Mouse (Mus musculus) heart, embryonic 10.5 days (tissue): ENCODE measurements around the gene Wdr38. TPM values are rescaled to one million over a fixed set of nuclear protein-coding genes. Genes with fewer than 3 reads are reported as not detected.
A peak's percentile ranks its signal among the peaks of the same experiment; 100 is the strongest.

Experiments
- DNase-seq: peaks from one replicate; pipeline ENCODE4 v3.0.0-alpha.2; 2017; ENCODE audit warnings: low spot score
- H3K27ac ChIP-seq: fragments of 300-500 bp; sonication (generic); 2 replicates; pipeline ENCODE4 v1.5.1; 2016; ENCODE audit warnings: mild to moderate bottlenecking
- H3K27me3 ChIP-seq: fragments of 300-500 bp; sonication (generic); 2 replicates; pipeline ENCODE4 v1.6.1; 2016; ENCODE audit warnings: mild to moderate bottlenecking; ENCODE audit not compliant: poor library complexity, insufficient read depth, severe bottlenecking
- H3K36me3 ChIP-seq: fragments of 300-500 bp; sonication (generic); 2 replicates; pipeline ENCODE4 v1.6.1; 2016; ENCODE audit warnings: mild to moderate bottlenecking, moderate library complexity
- H3K4me1 ChIP-seq: fragments of 300-500 bp; sonication (generic); 2 replicates; pipeline ENCODE4 v1.6.1; 2016; ENCODE audit warnings: mild to moderate bottlenecking
- H3K4me3 ChIP-seq: fragments of 300-500 bp; sonication (generic); 2 replicates; pipeline ENCODE4 v1.5.1; 2016; ENCODE audit warnings: mild to moderate bottlenecking, moderate library complexity
- H3K9me3 ChIP-seq: fragments of 300-500 bp; sonication (generic); 2 replicates; pipeline ENCODE4 v1.6.1; 2016; ENCODE audit warnings: mild to moderate bottlenecking, moderate library complexity
- WGBS: fragments of 180-500 bp; shearing (Covaris S2); methylation state at CpG from one replicate; pipeline ENCODE4 v1.1.7; 2016; 5-methylcytosine and 5-hydroxymethylcytosine counted together
- polyA plus RNA-seq: library from polyadenylated mRNA; unstranded; fragments of >200 nt; fragmentation: Nextera tagmentation; extraction: Ambion mirVana; gene quantifications from 2 replicates; pipeline ENCODE4 v1.2.1, GENCODE M21; 2016

The Wdr38 gene
- polyA plus RNA-seq, 1 experiment from 2014 or later = 1.4 TPM

DNA sequence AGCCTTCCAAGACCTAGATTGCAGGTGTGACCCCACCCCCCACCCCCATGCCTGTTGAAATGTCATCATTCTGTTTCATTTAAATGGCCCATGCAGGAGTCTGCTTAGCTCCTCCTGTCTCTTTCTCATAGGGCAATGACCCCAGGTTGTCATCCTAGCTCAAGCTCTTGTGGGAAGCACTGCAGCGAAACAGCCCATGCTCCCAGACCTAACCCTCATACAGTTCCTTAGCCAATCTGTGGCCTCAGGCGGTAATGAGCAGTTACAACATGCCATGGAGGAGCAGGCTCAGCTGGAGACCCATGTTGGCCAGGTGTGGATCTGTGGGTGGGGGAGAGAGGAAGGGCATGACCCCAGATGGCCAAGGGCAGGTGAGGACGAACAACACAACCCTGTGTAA, 22.1 kb upstream of the Wdr38 start:
- DNase-seq = no peak
- no peaks in the 10 kb centered on the region for H3K36me3 ChIP-seq
- 0 out of 2 replicates have a peak, but pooled peaks cover 5% of the 10 kb centered on the region for H3K27me3 ChIP-seq
- H3K9me3 ChIP-seq = no peaks in the 10 kb centered on the region
- H3K4me3 ChIP-seq = no peak overlapping the region
- WGBS = 77% methylated on average over 3 of the region's 3 CpGs
- 0 out of 2 replicates have a peak, but pooled peaks cover 4% of the 10 kb centered on the region for H3K4me1 ChIP-seq
- no peak overlapping the region for H3K27ac ChIP-seq

DNA sequence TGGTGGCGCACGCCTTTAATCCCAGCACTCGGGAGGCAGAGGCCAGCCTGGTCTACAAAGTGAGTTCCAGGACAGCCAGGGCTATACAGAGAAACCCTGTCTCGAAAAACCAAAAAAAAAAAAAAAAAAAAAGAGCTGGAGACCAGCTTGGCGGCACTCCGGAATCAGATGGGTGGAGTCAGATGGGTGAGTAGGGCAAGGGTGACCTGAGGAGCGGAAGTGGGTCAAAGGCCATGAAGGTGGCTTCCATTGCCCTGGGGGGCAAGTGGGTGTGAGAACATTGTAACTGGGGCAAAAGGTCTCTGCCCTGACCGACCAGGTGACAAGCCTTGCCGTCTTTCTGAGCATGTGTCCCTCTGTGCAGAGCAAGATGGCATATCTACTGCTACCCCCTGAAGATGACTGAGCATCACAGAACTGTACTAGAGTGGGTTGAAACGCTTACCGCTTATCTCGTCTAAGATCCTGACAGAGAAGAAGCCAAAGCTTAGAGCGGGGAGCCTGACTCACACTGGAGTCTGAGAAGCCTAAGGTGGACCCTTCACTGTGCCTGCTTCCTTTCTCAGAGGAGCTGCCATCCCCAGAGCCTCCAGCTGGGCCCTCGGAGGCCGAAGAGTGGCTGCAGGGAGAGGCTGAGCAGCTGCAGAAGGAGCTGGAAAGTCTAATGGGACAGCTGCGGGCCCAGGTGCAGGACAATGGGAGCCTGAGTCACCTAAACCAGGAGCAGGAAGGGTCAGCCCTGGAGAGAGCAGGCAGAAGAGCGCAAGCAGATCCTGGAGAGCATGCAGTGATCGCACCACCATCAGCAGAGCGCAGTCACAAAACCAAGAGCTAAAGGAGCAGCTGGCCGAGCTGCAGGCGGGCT, 21.1 kb upstream of the Wdr38 start:
- 76% methylated on average over 21 of the region's 21 CpGs for WGBS
- Histone ChIP-seq H3K9me3 (no peaks in the 10 kb centered on the region), H3K4me1 (0 out of 2 replicates have a peak, but pooled peaks cover 4% of the 10 kb centered on the region), H3K4me3 (no peak overlapping the region), H3K27me3 (0 out of 2 replicates have a peak, but pooled peaks cover 5% of the 10 kb centered on the region), H3K27ac (peak overlapping the region; percentile 56; the same call in 1 of the 2 replicates), H3K36me3 (no peaks in the 10 kb centered on the region)
- no peak for DNase-seq

DNA sequence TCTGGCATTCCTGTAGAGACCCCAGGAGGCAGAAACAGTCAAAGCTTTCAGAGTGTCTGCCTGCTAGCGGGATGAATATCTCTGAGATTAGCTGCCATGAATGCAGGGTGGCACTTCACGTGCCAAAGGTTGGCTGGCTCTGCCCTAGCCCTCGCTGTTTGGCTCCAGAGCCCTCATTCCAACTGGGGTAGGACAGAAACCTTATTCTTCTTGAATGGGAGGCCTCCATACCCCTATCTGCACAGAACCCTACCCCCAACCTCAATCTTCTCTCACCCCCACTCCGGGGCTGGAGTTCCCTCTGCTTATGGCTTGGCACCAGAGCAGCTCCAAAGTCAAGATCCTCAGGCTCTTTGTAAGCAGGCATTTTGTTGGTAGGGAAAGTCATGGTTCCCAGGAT, 19.4 kb upstream of the Wdr38 start:
- Histone ChIP-seq H3K36me3 (no peaks in the 10 kb centered on the region), H3K4me3 (no peak overlapping the region), H3K27me3 (0 out of 2 replicates have a peak, but pooled peaks cover 5% of the 10 kb centered on the region), H3K9me3 (no peaks in the 10 kb centered on the region), H3K4me1 (0 out of 2 replicates have a peak, but pooled peaks cover 4% of the 10 kb centered on the region), H3K27ac (no peak overlapping the region)
- no peak for DNase-seq
- 60% methylated on average over 4 of the region's 4 CpGs for WGBS

DNA sequence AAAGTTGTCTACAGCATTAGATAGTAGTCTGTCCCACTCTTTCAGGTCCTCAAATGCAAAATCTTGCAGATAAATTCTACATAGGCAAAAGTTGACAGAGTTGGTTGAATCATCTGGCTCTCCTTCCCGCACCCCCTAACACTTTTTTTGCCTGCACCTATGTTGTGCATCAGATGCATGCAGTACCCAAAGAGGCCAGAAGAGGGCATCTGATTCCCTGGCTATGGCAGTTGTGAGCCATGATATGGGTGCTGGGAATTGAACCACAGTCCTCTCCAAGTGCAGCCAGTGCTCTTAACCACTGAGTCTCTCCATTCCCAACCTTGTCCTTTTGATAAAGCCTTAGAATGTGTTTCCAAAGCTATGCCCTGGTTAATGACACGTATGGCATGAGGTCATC, 13.8 kb upstream of the Wdr38 start:
- Histone ChIP-seq H3K36me3 (no peaks in the 10 kb centered on the region), H3K27ac (no peak overlapping the region), H3K4me3 (no peak overlapping the region), H3K27me3 (no peaks in the 10 kb centered on the region), H3K9me3 (peaks cover 7% of the 10 kb centered on the region; the same call in 1 of the 2 replicates), H3K4me1 (no peaks in the 10 kb centered on the region)
- WGBS = 90% methylated on average over 2 of the region's 2 CpGs
- DNase-seq = no peak

DNA sequence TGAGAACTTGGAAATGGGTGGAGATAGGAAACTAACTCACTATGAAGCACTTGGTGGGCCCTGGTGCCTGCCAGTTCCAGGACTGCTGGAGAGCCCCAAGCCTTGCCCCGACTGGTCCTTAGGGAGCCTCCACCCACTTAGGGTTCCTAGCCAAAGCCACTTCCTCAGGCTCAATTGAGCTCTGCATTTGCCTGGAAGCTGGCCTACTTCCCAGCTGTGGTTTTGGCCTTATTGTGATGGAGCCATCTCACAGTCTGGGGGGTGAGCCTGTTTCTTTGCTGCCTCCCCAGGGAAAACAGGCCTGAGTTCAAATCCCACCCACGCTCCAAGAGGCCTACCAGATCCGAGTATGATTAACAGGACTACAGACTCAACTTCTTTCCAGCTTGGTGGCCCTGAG, 10.7 kb upstream of the Wdr38 start:
- DNase-seq = no peak
- Histone ChIP-seq H3K4me3 (no peak overlapping the region), H3K4me1 (no peaks in the 10 kb centered on the region), H3K36me3 (no peaks in the 10 kb centered on the region), H3K27me3 (no peaks in the 10 kb centered on the region), H3K27ac (no peak overlapping the region), H3K9me3 (peaks cover 7% of the 10 kb centered on the region; the same call in 1 of the 2 replicates)
- WGBS = 85% methylated on average over 3 of the region's 3 CpGs

DNA sequence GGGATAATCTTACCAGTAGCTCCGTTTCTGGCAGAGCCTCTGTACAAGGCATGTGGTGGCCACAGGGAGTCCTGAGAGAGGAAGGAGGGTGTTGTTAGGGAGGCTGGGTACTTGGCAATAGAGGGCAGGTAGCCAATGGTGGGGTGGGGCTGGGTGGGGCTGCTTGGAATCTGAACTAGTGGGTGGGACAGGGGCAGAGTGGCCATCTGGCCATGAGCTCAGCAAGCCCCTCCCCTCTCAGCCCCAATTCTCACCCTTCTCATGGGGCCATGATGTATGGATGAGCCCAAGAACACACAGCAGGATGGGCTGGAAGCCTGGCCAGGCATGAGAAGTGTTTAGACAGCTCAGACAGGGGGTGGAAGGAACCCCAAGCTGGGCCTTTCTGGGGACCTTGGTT, 9.9 kb upstream of the Wdr38 start:
- Histone ChIP-seq H3K27ac (no peak overlapping the region), H3K36me3 (no peaks in the 10 kb centered on the region), H3K27me3 (no peaks in the 10 kb centered on the region), H3K9me3 (peaks cover 7% of the 10 kb centered on the region; the same call in 1 of the 2 replicates), H3K4me3 (no peak overlapping the region), H3K4me1 (no peaks in the 10 kb centered on the region)
- no peak for DNase-seq
- 70% methylated on average over 1 of the region's 1 CpGs for WGBS

DNA sequence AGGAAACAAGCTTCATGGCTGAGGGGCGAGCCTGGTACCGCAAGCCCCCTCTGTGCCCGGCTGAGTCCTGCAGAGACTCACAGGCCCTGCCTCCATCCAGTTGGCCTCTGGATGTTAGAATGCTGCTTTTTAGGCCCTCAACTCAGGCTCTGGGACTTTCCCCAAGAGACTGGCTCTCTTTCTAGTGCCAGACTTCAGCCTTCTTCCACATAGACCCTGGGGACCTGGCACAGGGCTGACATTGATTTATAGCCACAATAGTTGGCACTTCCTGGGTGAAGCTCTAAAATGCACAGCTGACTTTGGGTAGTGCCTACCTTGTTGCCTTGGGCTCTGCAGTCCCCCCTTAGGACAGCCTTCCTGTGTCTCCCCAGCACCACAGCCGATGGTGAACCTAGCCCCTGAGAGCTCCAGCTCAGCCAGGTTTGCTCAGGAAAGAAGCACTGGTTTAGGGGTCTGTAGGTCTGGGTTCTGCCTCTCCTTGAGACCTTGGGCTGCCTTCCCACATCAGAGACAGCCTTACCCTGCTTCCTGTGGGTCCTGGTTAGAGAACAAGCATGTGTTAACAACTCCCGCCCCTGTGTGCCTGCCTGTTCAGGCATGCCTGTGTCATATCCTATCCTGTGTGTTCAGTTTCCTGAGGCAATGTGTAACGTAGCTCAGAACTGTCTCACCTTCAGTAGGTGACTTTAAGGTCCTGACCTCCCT, 9.3 kb upstream of the Wdr38 start:
- no peak for DNase-seq
- 78% methylated on average over 6 of the region's 6 CpGs for WGBS

DNA sequence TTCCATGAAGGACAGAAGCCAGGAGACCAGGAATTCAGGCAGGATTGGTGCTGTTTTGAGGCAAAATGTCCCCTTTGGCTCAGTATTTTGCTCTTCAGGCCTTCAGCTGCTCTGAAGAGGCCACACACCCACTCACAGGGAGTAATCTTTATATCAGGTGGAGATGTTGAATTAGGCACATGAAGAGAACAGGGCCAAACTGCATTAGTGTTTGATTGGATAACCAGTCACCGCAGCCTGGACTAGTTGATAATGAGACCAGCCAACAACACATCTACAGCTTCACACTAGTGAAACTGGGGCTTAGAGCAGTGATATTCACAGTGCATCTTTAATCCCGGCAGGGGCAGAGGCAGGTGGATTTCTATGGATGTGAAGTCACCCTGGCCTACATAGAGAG, 8.3 kb upstream of the Wdr38 start:
- 87% methylated on average over 2 of the region's 2 CpGs for WGBS
- H3K36me3 ChIP-seq = no peaks in the 10 kb centered on the region
- no peak for DNase-seq

More for the DNA sequence above, 9.3 kb upstream of the Wdr38 start:
- Histone ChIP-seq H3K9me3 (peaks cover 7% of the 10 kb centered on the region; the same call in 1 of the 2 replicates), H3K27ac (no peak overlapping the region), H3K4me3 (no peak overlapping the region), H3K4me1 (no peaks in the 10 kb centered on the region), H3K27me3 (no peaks in the 10 kb centered on the region), H3K36me3 (no peaks in the 10 kb centered on the region)

DNA sequence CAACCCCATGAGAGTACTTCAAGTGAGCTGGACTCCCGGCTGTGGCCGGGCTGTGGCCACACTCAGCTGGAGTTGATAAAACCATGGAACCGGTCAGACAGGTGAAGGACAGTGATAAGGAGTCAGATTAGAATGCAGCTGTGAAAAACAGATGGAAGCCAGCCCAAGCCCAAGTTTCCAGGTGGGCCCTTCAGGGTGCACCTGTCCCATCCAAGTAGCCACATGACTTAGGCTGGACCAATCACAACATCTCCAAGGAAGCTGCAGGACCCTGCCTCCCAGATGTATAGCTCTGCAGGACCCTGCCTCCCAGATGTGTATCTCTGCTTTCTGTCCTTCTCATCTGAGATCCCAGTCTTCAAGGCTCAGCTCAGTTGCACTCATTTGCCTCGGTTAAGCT, 5.3 kb upstream of the Wdr38 start:
- Histone ChIP-seq H3K27ac (no peak overlapping the region), H3K9me3 (no peaks in the 10 kb centered on the region), H3K36me3 (no peaks in the 10 kb centered on the region), H3K27me3 (no peaks in the 10 kb centered on the region), H3K4me1 (no peaks in the 10 kb centered on the region; the same call in 1 of the 2 replicates), H3K4me3 (no peak overlapping the region)
- no peak for DNase-seq
- WGBS = 50% methylated on average over 4 of the region's 4 CpGs

More for the DNA sequence above, 8.3 kb upstream of the Wdr38 start:
- Histone ChIP-seq H3K4me3 (no peak overlapping the region), H3K27me3 (no peaks in the 10 kb centered on the region), H3K9me3 (peaks cover 2% of the 10 kb centered on the region; the same call in 1 of the 2 replicates), H3K27ac (no peak overlapping the region), H3K4me1 (no peaks in the 10 kb centered on the region)

DNA sequence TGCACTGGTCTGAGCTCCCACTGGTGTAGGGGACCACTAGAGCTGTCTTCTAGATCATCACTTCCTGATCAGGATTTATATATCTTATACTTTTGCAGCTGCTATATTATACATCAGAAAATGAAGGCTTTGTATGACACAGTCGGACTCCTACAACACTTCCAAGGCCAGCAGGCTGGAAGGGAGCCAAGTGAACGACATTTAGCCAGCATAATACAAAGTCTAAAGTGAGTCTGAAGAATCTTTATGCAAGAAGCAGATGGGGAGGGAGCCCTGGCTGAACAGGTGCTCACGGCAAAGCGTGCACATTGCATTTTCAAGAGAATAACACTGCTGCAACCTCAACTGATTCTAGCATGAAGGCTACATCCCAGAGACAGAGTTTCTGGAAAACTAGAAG, 4.8 kb upstream of the Wdr38 start:
- WGBS = 61% methylated on average over 4 of the region's 4 CpGs
- H3K27me3 ChIP-seq = no peaks in the 10 kb centered on the region
- H3K27ac ChIP-seq = no peak overlapping the region
- H3K4me1 ChIP-seq = peaks cover 4% of the 10 kb centered on the region; the same call in 1 of the 2 replicates
- no peaks in the 10 kb centered on the region for H3K36me3 ChIP-seq
- DNase-seq = no peak
- no peak overlapping the region for H3K4me3 ChIP-seq
- no peaks in the 10 kb centered on the region for H3K9me3 ChIP-seq

DNA sequence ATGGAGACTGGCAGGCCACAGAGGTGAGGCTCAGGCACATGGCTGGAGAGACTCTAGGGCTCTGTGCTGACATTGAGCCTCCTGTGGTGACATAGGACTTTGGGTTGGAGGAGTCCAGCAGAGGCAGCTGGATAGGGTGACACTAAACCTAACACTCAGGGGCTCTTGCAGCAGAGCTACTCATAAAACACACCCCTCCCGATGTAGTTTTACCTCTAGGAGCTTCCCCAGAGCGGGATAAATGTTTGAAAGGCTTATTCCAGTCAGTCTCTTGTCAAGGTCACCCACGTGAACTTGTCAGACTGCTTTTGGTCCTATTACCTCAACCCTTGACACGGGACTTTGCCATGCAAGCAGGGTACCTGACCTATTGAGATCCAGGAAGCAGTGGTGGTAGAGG, 2.1 kb downstream of the Wdr38 start:
- H3K27ac ChIP-seq = no peak overlapping the region; the same call in 1 of the 2 replicates
- no peaks in the 10 kb centered on the region for H3K27me3 ChIP-seq
- H3K36me3 ChIP-seq = peaks cover 45% of the 10 kb centered on the region
- 50% methylated on average over 4 of the region's 4 CpGs for WGBS
- no peaks in the 10 kb centered on the region for H3K9me3 ChIP-seq
- H3K4me3 ChIP-seq = no peak overlapping the region
- H3K4me1 ChIP-seq = peaks cover 38% of the 10 kb centered on the region
- DNase-seq = no peak

DNA sequence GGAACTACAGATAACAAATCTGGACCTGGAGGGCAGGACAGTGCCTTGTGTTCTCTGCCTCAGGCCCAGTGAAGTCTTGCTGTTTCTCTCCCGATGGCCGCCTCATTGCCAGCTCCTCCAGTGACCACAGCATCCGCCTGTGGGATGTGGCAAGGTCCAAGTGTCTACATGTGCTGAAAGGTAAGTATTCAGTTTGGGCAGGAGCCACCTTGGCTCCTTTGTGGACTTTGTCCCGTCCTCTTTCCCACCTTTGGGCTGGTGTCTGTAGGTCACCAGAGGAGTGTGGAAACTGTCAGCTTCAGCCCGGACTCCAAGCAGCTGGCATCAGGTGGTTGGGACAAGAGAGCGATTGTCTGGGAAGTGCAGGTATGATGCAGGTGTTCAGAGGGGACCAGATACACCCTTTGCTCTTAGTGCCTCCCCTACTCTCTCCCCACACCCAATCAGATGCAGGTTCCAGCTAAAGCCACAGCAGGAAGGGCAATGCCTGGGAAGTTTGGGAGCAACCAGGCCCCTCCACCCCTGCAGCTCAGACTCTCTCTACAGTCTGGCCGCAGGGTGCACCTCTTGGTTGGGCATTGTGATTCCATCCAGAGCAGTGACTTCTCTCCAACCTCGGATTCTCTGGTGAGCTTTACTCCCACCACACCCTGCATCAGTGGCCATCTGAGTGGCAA, 2.8 kb downstream of the Wdr38 start:
- Histone ChIP-seq H3K4me1 (peaks cover 38% of the 10 kb centered on the region), H3K27ac (no peak overlapping the region), H3K27me3 (no peaks in the 10 kb centered on the region), H3K4me3 (no peak overlapping the region), H3K9me3 (no peaks in the 10 kb centered on the region), H3K36me3 (peaks cover 45% of the 10 kb centered on the region)
- no peak for DNase-seq
- 63% methylated on average over 8 of the region's 8 CpGs for WGBS

DNA sequence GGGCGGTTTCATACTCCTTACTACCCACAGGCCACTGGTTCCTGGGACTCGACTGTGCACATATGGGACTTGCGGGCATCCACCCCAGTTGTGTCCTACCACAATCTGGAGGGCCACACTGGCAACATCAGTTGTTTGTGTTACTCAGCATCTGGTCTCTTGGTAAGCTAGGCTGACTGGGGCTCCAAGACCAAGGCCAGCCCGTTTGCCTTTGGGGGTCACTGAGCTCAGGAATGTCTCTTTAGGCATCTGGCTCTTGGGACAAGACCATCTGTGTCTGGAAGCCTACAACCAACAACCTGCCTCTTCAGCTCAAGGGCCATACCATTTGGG, 3.3 kb downstream of the Wdr38 start:
- Histone ChIP-seq H3K4me1 (peaks cover 38% of the 10 kb centered on the region), H3K27me3 (no peaks in the 10 kb centered on the region), H3K4me3 (no peak overlapping the region), H3K27ac (no peak overlapping the region), H3K36me3 (peaks cover 45% of the 10 kb centered on the region), H3K9me3 (no peaks in the 10 kb centered on the region)
- 90% methylated on average over 4 of the region's 4 CpGs for WGBS
- DNase-seq = no peak
